Mouse (Mus musculus) gastrocnemius, postnatal 25 days (tissue): ENCODE results near the gene Isoc2a. TPM values are rescaled to one million over a fixed set of nuclear protein-coding genes. Genes with fewer than 3 reads are reported as not detected.

ENCODE experiments used
- DNase-seq: peaks from one replicate; pipeline ENCODE4 v3.0.0; 2022
- total RNA-seq, 2 experiments: library from RNA; stranded (reverse); gene quantifications; 1 replicate in 1 of 2; 2 replicates in 1 of 2; pipeline ENCODE4 v1.2.3; 2021

The Isoc2a gene
- total RNA-seq, 2 experiments from 2014 or later = 21.4 to 24.3 TPM

DNA sequence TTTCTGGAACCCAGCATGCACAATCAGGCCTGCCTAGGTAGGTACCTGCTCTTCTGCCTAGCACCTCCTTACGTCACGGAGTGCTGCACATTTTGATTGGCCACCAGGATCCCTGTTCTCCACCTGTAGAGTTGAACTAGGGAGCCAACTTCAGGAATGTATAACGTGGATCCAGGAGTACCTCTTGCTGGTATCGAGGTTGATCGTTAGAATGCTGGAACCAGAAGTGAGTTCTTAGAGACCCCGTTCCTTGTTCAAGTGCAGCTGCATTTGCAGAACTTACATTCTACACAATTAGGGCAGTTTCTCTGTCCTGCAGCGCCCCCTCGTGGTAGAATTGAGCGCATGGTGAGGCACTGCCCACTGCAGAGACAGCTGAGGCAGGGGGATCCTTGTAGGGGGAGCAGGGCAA is 63.1 kb downstream of the Isoc2a start:
- DNase-seq = no peak

DNA sequence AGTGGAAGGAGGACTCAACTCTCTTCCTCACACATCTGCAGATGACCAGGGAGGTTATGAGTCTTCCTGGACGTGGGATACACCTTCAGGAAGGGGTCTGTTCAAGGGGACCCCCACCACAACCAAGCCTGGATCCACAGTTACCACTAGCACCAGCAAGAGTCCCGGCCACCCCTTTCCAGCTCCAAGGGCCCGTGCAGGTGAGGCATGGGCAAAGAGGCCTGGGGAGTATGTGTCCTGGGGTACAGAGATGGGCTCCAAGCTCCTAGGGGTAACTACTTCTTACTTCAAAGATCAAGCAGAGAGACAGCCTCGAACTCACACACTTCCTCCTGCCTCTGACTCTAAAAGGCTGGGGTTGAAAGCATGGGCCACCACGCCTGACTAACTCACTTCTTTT is 65.7 kb downstream of the Isoc2a start:
- no peak for DNase-seq

DNA sequence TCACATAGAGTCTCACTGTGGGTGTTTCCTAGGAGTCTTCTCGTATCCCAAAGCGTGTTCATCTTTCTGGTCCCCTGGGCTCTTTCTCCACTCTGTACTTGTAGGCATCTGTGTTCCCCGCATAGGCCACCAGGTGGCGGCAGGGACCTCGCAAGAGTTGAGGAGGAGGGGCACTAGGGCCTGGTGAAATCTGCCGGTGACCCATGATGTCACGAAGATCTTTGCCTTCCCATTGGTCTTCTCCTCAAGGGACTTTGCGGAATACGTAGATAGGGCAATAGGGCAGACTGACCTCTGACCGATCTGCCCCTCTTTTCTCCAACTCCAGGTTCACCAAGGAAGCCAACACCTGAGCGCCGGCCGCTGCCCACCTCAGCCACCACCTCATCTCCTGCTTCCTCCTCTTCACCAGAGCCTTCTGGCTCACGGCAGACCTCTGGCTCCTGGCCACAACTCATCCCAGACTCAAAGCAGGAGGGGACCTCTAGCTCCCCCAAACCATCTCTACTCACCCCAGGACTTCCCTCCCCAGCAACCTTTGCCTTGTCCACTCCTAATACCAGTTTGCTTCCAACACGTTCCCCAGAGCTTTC is 66.4 kb downstream of the Isoc2a start:
- DNase-seq = peak; percentile 86

Other genes starting within 250 kb of the Isoc2a start
- gene Tmem86b, start 245.7 kb upstream of the Isoc2a start, total RNA-seq = 1 to 10 TPM; 2.4 to 3.0 TPM
- 10 to 100 TPM; 41.8 to 46.2 TPM for gene Ppp6r1, start 218.1 kb upstream of the Isoc2a start, total RNA-seq
- gene Hspbp1, start 192.1 kb upstream of the Isoc2a start, total RNA-seq = 10 to 100 TPM; 21.8 to 23.1 TPM
- 1 to 10 TPM; 1.4 to 1.7 TPM for gene Brsk1, start 186.5 kb upstream of the Isoc2a start, total RNA-seq
- under 1 TPM in 1 of 2 experiments, not detected in 1; 0.23 TPM for gene Tmem150b, start 151.9 kb upstream of the Isoc2a start, total RNA-seq
- gene Kmt5c, start 137.0 kb upstream of the Isoc2a start, total RNA-seq = 10 to 100 TPM; 10.7 to 12.3 TPM
- gene Cox6b2, start 124.1 kb upstream of the Isoc2a start, total RNA-seq = 1 to 10 TPM; 1.4 to 2.2 TPM
- gene Fam71e2, start 105.9 kb upstream of the Isoc2a start, total RNA-seq = not detected
- gene Il11, start 94.3 kb upstream of the Isoc2a start, total RNA-seq = not detected
- gene Tmem190, start 94.2 kb upstream of the Isoc2a start, total RNA-seq = not detected
- 1 to 10 TPM; 6.3 to 6.4 TPM for gene Tmem238, start 87.5 kb upstream of the Isoc2a start, total RNA-seq
- gene Rpl28, start 84.3 kb upstream of the Isoc2a start, total RNA-seq = 100 to 1,000 TPM; 442 to 471 TPM
- 10 to 100 TPM; 65.5 to 67.9 TPM for gene Ube2s, start 64.6 kb upstream of the Isoc2a start, total RNA-seq
- gene Shisa7, start 32.5 kb upstream of the Isoc2a start, total RNA-seq = not detected
- 1 to 10 TPM; 4.3 to 4.5 TPM for gene Isoc2b, start 6.9 kb upstream of the Isoc2a start, total RNA-seq
- gene Gm36210, start 29.4 kb downstream of the Isoc2a start, total RNA-seq = under 1 TPM; 0.21 to 0.36 TPM
- 1 to 10 TPM; 6.8 to 8.3 TPM for gene Zfp628, start 38.1 kb downstream of the Isoc2a start, total RNA-seq
- 1 to 10 TPM; 3.7 to 5.2 TPM for gene Nat14, start 44.9 kb downstream of the Isoc2a start, total RNA-seq
- gene Ssc5d, start 48.6 kb downstream of the Isoc2a start, total RNA-seq = 10 to 100 TPM; 10.1 to 11.6 TPM
- gene Sbk2, start 87.3 kb downstream of the Isoc2a start, total RNA-seq = 10 to 100 TPM; 29.0 to 60.0 TPM
- 1 to 10 TPM in 1 of 2 experiments, under 1 TPM in 1; 0.49 to 3.1 TPM for gene Sbk3, start 94.0 kb downstream of the Isoc2a start, total RNA-seq
- 10 to 100 TPM; 10.2 to 14.9 TPM for gene Zfp579, start 119.0 kb downstream of the Isoc2a start, total RNA-seq
- gene Zfp524, start 137.3 kb downstream of the Isoc2a start, total RNA-seq = 1 to 10 TPM; 7.1 to 8.7 TPM
- 10 to 100 TPM; 17.7 to 18.2 TPM for gene Fiz1, start 137.5 kb downstream of the Isoc2a start, total RNA-seq
- not detected for gene Gm44973, start 138.3 kb downstream of the Isoc2a start, total RNA-seq
- 10 to 100 TPM; 10.8 to 12.1 TPM for gene Zfp865, start 143.2 kb downstream of the Isoc2a start, total RNA-seq
- gene Ccdc106, start 143.4 kb downstream of the Isoc2a start, total RNA-seq = not detected
- not detected for gene 4632433K11Rik, start 157.0 kb downstream of the Isoc2a start, total RNA-seq
- gene Zfp784, start 161.3 kb downstream of the Isoc2a start, total RNA-seq = 1 to 10 TPM; 2.6 to 3.4 TPM
- gene Zfp580, start 174.4 kb downstream of the Isoc2a start, total RNA-seq = 1 to 10 TPM; 2.9 to 3.2 TPM
- 10 to 100 TPM; 43.1 to 45.2 TPM for gene U2af2, start 185.0 kb downstream of the Isoc2a start, total RNA-seq
- gene Epn1, start 203.1 kb downstream of the Isoc2a start, total RNA-seq = 100 to 1,000 TPM; 134 to 145 TPM
- gene Rfpl4, start 239.8 kb downstream of the Isoc2a start, total RNA-seq = not detected
- gene Rasl2-9, start 248.8 kb downstream of the Isoc2a start, total RNA-seq = 1 to 10 TPM; 2.8 to 3.0 TPM